11 mouse cellular contexts compared by ENCODE assay signal in the genomic region with DNA sequence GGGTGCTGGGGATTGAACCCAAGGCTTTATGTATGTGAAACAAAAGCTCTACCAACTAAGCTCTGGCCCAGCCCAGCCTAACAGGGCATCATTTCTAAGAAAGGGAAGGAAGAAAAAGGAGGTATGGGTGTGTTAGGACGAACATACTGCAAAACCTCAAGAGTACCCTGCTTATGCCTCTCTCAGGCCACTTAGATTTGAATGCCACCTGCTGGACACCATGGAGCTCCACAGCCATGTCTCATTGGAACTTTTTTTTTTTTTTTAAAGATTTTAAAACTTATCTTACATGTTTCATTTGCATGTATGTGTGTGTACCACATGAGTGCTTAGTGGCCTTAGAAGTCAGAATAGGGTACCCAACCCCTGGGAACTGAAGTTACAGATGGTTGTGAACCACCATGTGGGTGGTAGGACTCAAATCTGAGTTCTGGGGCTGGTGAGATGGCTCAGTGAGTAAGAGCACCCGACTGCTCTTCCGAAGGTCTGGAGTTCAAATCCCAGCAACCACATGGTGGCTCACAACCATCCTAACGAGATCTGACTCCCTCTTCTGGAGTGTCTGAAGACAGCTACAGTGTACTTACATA. TPM values are rescaled to one million over a fixed set of nuclear protein-coding genes. Genes with fewer than 3 reads are reported as not detected.
DNase-seq lines count a peak whose midpoint lies in the region; ATAC-seq and TF ChIP-seq lines count a peak whose summit lies in the region.
"Had no signal": no experiment of that assay in that cellular context is flagged by ENCODE, and none has a peak within 500 bp of the region (broad histone marks: within the 10 kb centered on the region; RNA-seq: fewer than 3 reads in every experiment).

No protein-coding gene starts in this region.

- no peak overlapping the region for H3K9ac ChIP-seq in kidney, postnatal 0 days (ENCODE audit: low read depth, low read length)

- H3K27ac ChIP-seq in kidney, postnatal 0 days = no peak overlapping the region

- no peak overlapping the region for H3K4me2 ChIP-seq in kidney, postnatal 0 days (ENCODE audit: low read length)

- H3K36me3 ChIP-seq in kidney, postnatal 0 days (ENCODE audit: insufficient read depth, low read length) = no peaks in the 10 kb centered on the region

- H3K27me3 ChIP-seq in kidney, postnatal 0 days (ENCODE audit: insufficient read depth, low read length) = no peaks in the 10 kb centered on the region

- no peaks in the 10 kb centered on the region for H3K9me3 ChIP-seq in kidney, postnatal 0 days (replicated peaks; ENCODE audit: low read length)

- H3K4me3 ChIP-seq in kidney, postnatal 0 days (replicated peaks; ENCODE audit: low read depth, low read length) = no peak overlapping the region

- peak; percentile 45 for DNase-seq in adrenal gland, postnatal 14 days
- no peak for DNase-seq in adrenal gland, postnatal 25 days
- peak; percentile 87 for DNase-seq in kidney, postnatal 0 days (ENCODE audit: low spot score)
- no peak for DNase-seq in kidney, postnatal 14 days
- DNase-seq in ZHBTc4 (ENCODE audit: low read depth, low spot score) = peak; percentile 44
- no peak for DNase-seq in layer of hippocampus, adult 9-11 months
- DNase-seq in B cell, adult 2 months = no peak
- DNase-seq: cerebellum, adult 18-20 months; layer of hippocampus, postnatal 36 days had no signal

- H3K4me1 ChIP-seq in kidney, postnatal 0 days (replicated peaks; ENCODE audit: insufficient read depth, low read length) = no peaks in the 10 kb centered on the region

- WGBS in kidney, postnatal 0 days = 65% methylated on average over 3 of the region's 4 CpGs

- peak; percentile 88 for TF ChIP-seq CTCF in kidney, postnatal 0 days (IDR thresholded peaks at IDR 0.05; ENCODE audit: low read depth)

- peak; percentile 65; the same call in 1 of the 2 replicates for ATAC-seq in kidney, postnatal 0 days (replicated peaks; ENCODE audit: low FRiP score, low read depth)
- ATAC-seq in megakaryocyte, adult 5-6 weeks (ENCODE audit: poor library complexity, severe bottlenecking) = peak; percentile 86

RNA-seq across cellular contexts. Expression of a gene that starts 22.1 kb away (rescaled TPM):
- total RNA-seq in adrenal gland, postnatal 14 days (2021) = 34.9 and 37.7 TPM in 2 replicates
- total RNA-seq in adrenal gland, postnatal 25 days (2021) = 35.5 and 45.9 TPM in 2 replicates
- polyA plus RNA-seq in kidney, postnatal 0 days (2015; fragmentation: Nextera tagmentation; extraction: Ambion mirVana) = 19.4 and 22.0 TPM in 2 replicates
- total RNA-seq in megakaryocyte, adult 5-6 weeks (2015) = 18.4 and 21.4 TPM in 2 replicates
- total RNA-seq in megakaryocyte, adult 5-6 weeks (2017) = 8.3 and 9.5 TPM in 2 replicates

RNA-seq across cellular contexts. Expression of a gene that starts 41.6 kb away (rescaled TPM):
- total RNA-seq in adrenal gland, postnatal 14 days (2021) = not detected in 2 replicates
- total RNA-seq in adrenal gland, postnatal 25 days (2021) = not detected in 2 replicates
- not detected in 2 replicates for polyA plus RNA-seq in kidney, postnatal 0 days (2015; fragmentation: Nextera tagmentation; extraction: Ambion mirVana)
- total RNA-seq in megakaryocyte, adult 5-6 weeks (2015) = 4.4 and 6.8 TPM in 2 replicates
- total RNA-seq in megakaryocyte, adult 5-6 weeks (2017) = 1.3 and 1.5 TPM in 2 replicates
- total RNA-seq: layer of hippocampus, postnatal 36 days had no signal
- polyA plus RNA-seq: neural tube, embryonic 11.5 days had no signal

RNA-seq across cellular contexts. Expression of a gene that starts 48.8 kb away (rescaled TPM):
- 18.7 and 19.9 TPM in 2 replicates for total RNA-seq in adrenal gland, postnatal 14 days (2021)
- total RNA-seq in adrenal gland, postnatal 25 days (2021) = 8.8 and 9.1 TPM in 2 replicates
- 11.3 and 11.8 TPM in 2 replicates for polyA plus RNA-seq in kidney, postnatal 0 days (2015; fragmentation: Nextera tagmentation; extraction: Ambion mirVana)
- 35.8 and 40.1 TPM in 2 replicates for total RNA-seq in megakaryocyte, adult 5-6 weeks (2015)
- 6.8 and 9.4 TPM in 2 replicates for total RNA-seq in megakaryocyte, adult 5-6 weeks (2017)

RNA-seq across cellular contexts. Expression of a gene that starts 59.6 kb away (rescaled TPM):
- not detected in 2 replicates for total RNA-seq in adrenal gland, postnatal 14 days (2021)
- total RNA-seq in adrenal gland, postnatal 25 days (2021) = not detected in 2 replicates
- polyA plus RNA-seq in kidney, postnatal 0 days (2015; fragmentation: Nextera tagmentation; extraction: Ambion mirVana) = not detected in 2 replicates
- total RNA-seq in megakaryocyte, adult 5-6 weeks (2015) = not detected in 2 replicates
- total RNA-seq in megakaryocyte, adult 5-6 weeks (2017) = not detected in 2 replicates
- total RNA-seq: layer of hippocampus, postnatal 36 days had no signal
- polyA plus RNA-seq: neural tube, embryonic 11.5 days had no signal

Comparison
In these comparisons a context has a peak if more than half of its experiments do, and no peak if none do; other contexts are left out.
1. DNase-seq: peak in adrenal gland, postnatal 14 days (single experiment), kidney, postnatal 0 days (single experiment) and ZHBTc4 (single experiment); none in adrenal gland, postnatal 25 days (single experiment), kidney, postnatal 14 days (single experiment), layer of hippocampus, adult 9-11 months (single experiment) and B cell, adult 2 months (0 of 2).